Mouse (Mus musculus) testis, adult 2 months (tissue): ENCODE measurements at regions not wholly inside any gene's neighbourhood (a gene's known extent, or its start where the extent isn't known, plus 50 kb on each side); places are given as distances from the start of the nearest gene placed in this dataset.

Experiments
- H3K27ac ChIP-seq: fragments of 200-500 bp; 2 replicates; pipeline ENCODE4 v1.5.1; 2012; ENCODE audit warnings: low read depth, low read length; ENCODE audit not compliant: control insufficient read depth, insufficient read depth
- H3K27me3 ChIP-seq: fragments of 200-500 bp; 2 replicates; pipeline ENCODE4 v1.6.1; 2012; ENCODE audit warnings: mild to moderate bottlenecking, low read length, moderate library complexity; ENCODE audit not compliant: control insufficient read depth, insufficient read depth
- H3K36me3 ChIP-seq: fragments of 200-500 bp; 2 replicates; pipeline ENCODE4 v1.6.1; 2012; ENCODE audit warnings: mild to moderate bottlenecking, low read length; ENCODE audit not compliant: control insufficient read depth, insufficient read depth
- H3K4me1 ChIP-seq: fragments of 200-500 bp; 2 replicates; pipeline ENCODE4 v1.6.1; 2012; ENCODE audit warnings: low read length; ENCODE audit not compliant: control insufficient read depth, insufficient read depth
- H3K4me3 ChIP-seq: fragments of 200-500 bp; 2 replicates; pipeline ENCODE4 v1.5.1; 2012; ENCODE audit warnings: low read depth, mild to moderate bottlenecking, low read length, moderate library complexity, mixed read lengths; ENCODE audit not compliant: control insufficient read depth
- CTCF ChIP-seq: fragments of 200-500 bp; IDR thresholded peaks from 2 replicates; pipeline ENCODE4 v1.5.1; 2012; ENCODE audit warnings: low read depth, mild to moderate bottlenecking, inconsistent platforms, low read length, moderate library complexity; ENCODE audit not compliant: control insufficient read depth, insufficient read depth, insufficient replicate concordance
- POLR2A ChIP-seq: fragments of 200-500 bp; IDR thresholded peaks from 2 replicates; pipeline ENCODE4 v1.6.1; 2012; ENCODE audit warnings: low read depth, mild to moderate bottlenecking, inconsistent platforms, low read length, moderate library complexity; ENCODE audit not compliant: control insufficient read depth

GRCm38 (mm10) chr15:24422333-24422942, 991.1 kb downstream of the Basp1 start:
- Histone ChIP-seq H3K36me3 (no peaks in the 10 kb centered on the region), H3K4me3 (no peak overlapping the region), H3K27me3 (no peaks in the 10 kb centered on the region), H3K4me1 (no peaks in the 10 kb centered on the region), H3K27ac (no peak overlapping the region)
- no peak for TF ChIP-seq POLR2A
- no peak for TF ChIP-seq CTCF

- Histone ChIP-seq H3K27ac (no peak overlapping the region), H3K4me3 (no peak overlapping the region), H3K4me1 (no peaks in the 10 kb centered on the region), H3K27me3 (no peaks in the 10 kb centered on the region), H3K36me3 (no peaks in the 10 kb centered on the region)
- TF ChIP-seq POLR2A (no peak), CTCF (no peak)
Measured at GRCm38 (mm10) chr15:24419736-24420135, 993.8 kb downstream of the Basp1 start.

GRCm38 (mm10) chr15:24419186-24419585, 994.4 kb downstream of the Basp1 start:
- H3K4me3 ChIP-seq: no peak overlapping the region
- TF ChIP-seq POLR2A (no peak), CTCF (no peak)
- H3K27me3 ChIP-seq: no peaks in the 10 kb centered on the region
- H3K36me3 ChIP-seq: no peaks in the 10 kb centered on the region
- no peak overlapping the region for H3K27ac ChIP-seq
- H3K4me1 ChIP-seq: no peaks in the 10 kb centered on the region

- H3K4me3 ChIP-seq: no peak overlapping the region
- TF ChIP-seq CTCF: no peak
- TF ChIP-seq POLR2A: no peak
- H3K27me3 ChIP-seq: no peaks in the 10 kb centered on the region
- H3K27ac ChIP-seq: no peak overlapping the region
- no peaks in the 10 kb centered on the region for H3K36me3 ChIP-seq
- no peaks in the 10 kb centered on the region for H3K4me1 ChIP-seq
Measured at GRCm38 (mm10) chr15:24407691-24408090, 1005.9 kb downstream of the Basp1 start.

GRCm38 (mm10) chr15:24405305-24405704, 1008.3 kb downstream of the Basp1 start:
- no peaks in the 10 kb centered on the region for H3K36me3 ChIP-seq
- H3K27ac ChIP-seq: no peak overlapping the region
- H3K4me3 ChIP-seq: no peak overlapping the region
- no peaks in the 10 kb centered on the region for H3K27me3 ChIP-seq
- no peaks in the 10 kb centered on the region for H3K4me1 ChIP-seq
- TF ChIP-seq CTCF: no peak
- no peak for TF ChIP-seq POLR2A

GRCm38 (mm10) chr15:24400088-24400487, 1013.5 kb downstream of the Basp1 start:
- H3K4me3 ChIP-seq: no peak overlapping the region
- TF ChIP-seq POLR2A (no peak), CTCF (no peak)
- H3K4me1 ChIP-seq: no peaks in the 10 kb centered on the region

GRCm38 (mm10) chr15:24358398-24358797, 1055.2 kb downstream of the Basp1 start:
- H3K27ac ChIP-seq: no peak overlapping the region
- no peaks in the 10 kb centered on the region for H3K4me1 ChIP-seq
- TF ChIP-seq CTCF: no peak
- no peak for TF ChIP-seq POLR2A
- H3K27me3 ChIP-seq: no peaks in the 10 kb centered on the region
- no peaks in the 10 kb centered on the region for H3K36me3 ChIP-seq
- no peak overlapping the region for H3K4me3 ChIP-seq

More at GRCm38 (mm10) chr15:24400088-24400487, 1013.5 kb downstream of the Basp1 start:
- Histone ChIP-seq H3K27me3 (no peaks in the 10 kb centered on the region), H3K36me3 (no peaks in the 10 kb centered on the region), H3K27ac (no peak overlapping the region)
